8 mouse cellular contexts compared by ENCODE assay signal in genomic region chr14:55758363-55758784, GRCm38 (mm10). TPM values are rescaled to one million over a fixed set of nuclear protein-coding genes. Genes with fewer than 3 reads are reported as not detected.
DNase-seq lines count a peak whose midpoint lies in the region; ATAC-seq and TF ChIP-seq lines count a peak whose summit lies in the region.

TSS of gene Cideb (minus strand) at chr14:55758458.

- H3K27ac ChIP-seq in heart, embryonic 16.5 days (ENCODE audit: low read length) = no peak within 1 kb of the TSS

- H3K9me3 ChIP-seq in erythroblast, embryonic 14.5 days (ENCODE audit: control insufficient read depth, low read length) = no peaks in the 10 kb centered on the region; the same call in 1 of the 2 replicates
- H3K9me3 ChIP-seq in heart, embryonic 16.5 days (replicated peaks; ENCODE audit: control insufficient read depth, low read length) = no peaks in the 10 kb centered on the region

- H3K4me1 ChIP-seq in erythroblast, embryonic 14.5 days (ENCODE audit: control insufficient read depth) = peaks cover 21% of the 10 kb centered on the region
- H3K4me1 ChIP-seq in heart, embryonic 16.5 days (ENCODE audit: control insufficient read depth, insufficient read depth, low read length) = peaks cover 12% of the 10 kb centered on the region

- peak; percentile 79 for DNase-seq in 416B (ENCODE audit: low read depth)
- DNase-seq in brain, embryonic 14.5 days (ENCODE audit: low read depth) = peak; percentile 69
- peak; percentile 77 to 88 for DNase-seq in kidney, postnatal 36 days
- DNase-seq in mesoderm, embryonic 11.5 days (ENCODE audit: low read depth, low spot score) = peak; percentile 69
- no peak for DNase-seq in urinary bladder, adult 18-20 months (ENCODE audit: low spot score in 2 of 2)

- H3K4me2 ChIP-seq in heart, embryonic 16.5 days (ENCODE audit: low read depth, low read length) = peak within 1 kb of the TSS; percentile 51

- no peak for TF ChIP-seq POLR2A in brain, embryonic 14.5 days (IDR thresholded peaks at IDR 0.05; ENCODE audit: borderline replicate concordance, extremely low read depth, insufficient read depth, insufficient read length, poor library complexity, severe bottlenecking)

- H3K4me3 ChIP-seq in erythroblast, embryonic 14.5 days (replicated peaks) = peak within 1 kb of the TSS; percentile 36
- no peak within 1 kb of the TSS for H3K4me3 ChIP-seq in heart, embryonic 16.5 days (ENCODE audit: low read length)

- H3K27me3 ChIP-seq in erythroblast, embryonic 14.5 days (ENCODE audit: control insufficient read depth) = peaks cover 32% of the 10 kb centered on the region
- peaks cover 7% of the 10 kb centered on the region for H3K27me3 ChIP-seq in heart, embryonic 16.5 days (ENCODE audit: control insufficient read depth, insufficient read depth, low read length)

- peak; percentile 70; the same call in 1 of the 2 replicates for TF ChIP-seq CTCF in brain, embryonic 14.5 days (IDR thresholded peaks at IDR 0.05; ENCODE audit: borderline replicate concordance, extremely low read depth, insufficient read depth, insufficient read length)

- H3K36me3 ChIP-seq in erythroblast, embryonic 14.5 days (ENCODE audit: control insufficient read depth) = peaks cover 33% of the 10 kb centered on the region
- peaks cover 22% of the 10 kb centered on the region for H3K36me3 ChIP-seq in heart, embryonic 16.5 days (ENCODE audit: control insufficient read depth, insufficient read depth)

- 14% methylated on average over 8 of the region's 8 CpGs for WGBS in heart, embryonic 16.5 days

- ATAC-seq in erythroblast, adult 5-6 weeks (replicated peaks; ENCODE audit: low FRiP score, poor library complexity, severe bottlenecking) = no peak
- ATAC-seq in heart, embryonic 16.5 days (replicated peaks; ENCODE audit: extremely low read depth, insufficient read depth, low FRiP score) = no peak

- no peak within 1 kb of the TSS for H3K9ac ChIP-seq in heart, embryonic 16.5 days (ENCODE audit: low read length)

RNA-seq across cellular contexts. Expression of gene Cideb, which starts in this region (rescaled TPM):
- polyA plus RNA-seq in erythroblast, embryonic 14.5 days (2012) = 0.08 and 0.22 TPM in 2 replicates
- total RNA-seq in erythroblast, adult 5-6 weeks (2015; ENCODE audit: low replicate concordance) = 2.1 TPM in 1 of 2 replicates, not detected in the other
- total RNA-seq in erythroblast, adult 5-6 weeks (2017; ENCODE audit: low replicate concordance) = 0.94 TPM in 1 of 2 replicates, not detected in the other
- polyA plus RNA-seq in brain, embryonic 14.5 days (2012; rRNA removed) = 0.60 and 0.76 TPM in 2 replicates
- 1.3 and 1.8 TPM in 2 replicates for polyA plus RNA-seq in heart, embryonic 16.5 days (2015; fragmentation: Nextera tagmentation; extraction: Ambion mirVana)

Comparison
In these comparisons a context has a peak if more than half of its experiments do, and no peak if none do; other contexts are left out.
1. Peak in DNase-seq in brain, embryonic 14.5 days; RNA of the gene not detected or under 1 TPM.
2. DNase-seq: peak in 416B (single experiment), kidney, postnatal 36 days (2 of 2) and mesoderm, embryonic 11.5 days (single experiment); none in urinary bladder, adult 18-20 months (0 of 2).